Mouse (Mus musculus): ENCODE measurements at regions not wholly inside any gene's neighbourhood (a gene's known extent, or its start where the extent isn't known, plus 50 kb on each side); places are given as distances from the start of the nearest gene placed in this dataset.

- no peak for DNase-seq (ENCODE audit: low spot score in 2 of 2)
These were observed 67.1 kb upstream of the Parp11 start for GRCm38 (mm10) chr6:127379511-127379910.

GRCm38 (mm10) chr6:127381148-127381888 is 65.3 kb upstream of the Parp11 start:
- DNase-seq (ENCODE audit: low spot score in 2 of 2) = no peak

DNA sequence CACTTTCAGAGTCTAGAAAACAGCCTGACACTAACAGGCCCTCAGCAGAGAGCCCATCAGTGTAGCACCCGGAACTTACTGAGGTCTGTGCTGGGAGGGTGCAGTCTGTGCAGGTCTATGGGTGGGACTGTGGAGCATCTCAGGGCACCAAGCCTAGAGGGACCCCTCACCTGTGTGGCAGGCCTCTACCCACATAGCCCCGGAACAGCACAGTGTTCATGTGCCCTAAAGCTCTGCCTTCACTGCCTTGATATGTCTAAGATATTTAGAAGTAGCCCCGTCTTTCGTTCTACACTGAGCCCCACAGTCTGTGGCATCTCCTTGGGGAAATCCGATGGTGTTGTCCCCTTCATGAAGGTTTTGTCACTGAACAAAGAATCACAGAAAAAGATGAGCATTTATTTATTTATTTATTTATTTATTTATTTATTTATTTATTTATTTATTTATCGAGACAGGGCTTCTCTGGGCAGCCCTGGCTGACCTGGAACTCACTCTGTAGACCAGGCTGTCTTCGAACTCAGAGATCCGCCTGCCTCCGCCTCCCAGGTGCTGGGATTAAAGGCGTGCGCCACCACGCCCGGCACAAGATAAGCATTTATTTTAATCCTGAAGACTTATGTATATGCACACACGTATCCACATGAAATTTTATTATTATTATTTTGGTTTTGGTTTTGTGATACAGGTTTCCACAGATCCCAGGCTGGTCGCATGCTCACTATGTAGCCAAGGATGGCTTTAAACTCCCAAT is 55.2 kb upstream of the Parp11 start:
- no peak for DNase-seq (ENCODE audit: low spot score in 2 of 2)

- no peak for DNase-seq (ENCODE audit: low spot score in 2 of 2)
These were observed 54.4 kb upstream of the Parp11 start for GRCm38 (mm10) chr6:127392012-127392798.

DNA sequence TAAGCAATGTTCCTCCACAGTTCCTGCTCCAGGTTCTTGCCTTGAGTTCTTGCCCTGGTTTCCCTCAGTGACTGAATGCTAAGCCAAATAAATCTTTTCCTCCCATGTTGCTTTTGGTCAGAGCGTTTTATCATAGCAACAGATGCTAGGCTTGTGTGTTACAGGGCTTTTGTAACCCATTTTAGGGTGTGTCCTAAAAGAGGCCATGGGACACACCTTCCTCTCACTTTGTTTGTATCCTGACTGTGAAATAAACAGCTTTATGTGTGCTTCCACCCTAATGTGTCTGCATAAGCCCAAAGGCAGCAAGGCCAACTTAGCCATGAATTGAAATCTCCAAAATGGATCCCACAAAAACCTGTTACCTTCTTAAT is 53.9 kb upstream of the Parp11 start:
- no peak for DNase-seq (ENCODE audit: low spot score in 2 of 2)

DNA sequence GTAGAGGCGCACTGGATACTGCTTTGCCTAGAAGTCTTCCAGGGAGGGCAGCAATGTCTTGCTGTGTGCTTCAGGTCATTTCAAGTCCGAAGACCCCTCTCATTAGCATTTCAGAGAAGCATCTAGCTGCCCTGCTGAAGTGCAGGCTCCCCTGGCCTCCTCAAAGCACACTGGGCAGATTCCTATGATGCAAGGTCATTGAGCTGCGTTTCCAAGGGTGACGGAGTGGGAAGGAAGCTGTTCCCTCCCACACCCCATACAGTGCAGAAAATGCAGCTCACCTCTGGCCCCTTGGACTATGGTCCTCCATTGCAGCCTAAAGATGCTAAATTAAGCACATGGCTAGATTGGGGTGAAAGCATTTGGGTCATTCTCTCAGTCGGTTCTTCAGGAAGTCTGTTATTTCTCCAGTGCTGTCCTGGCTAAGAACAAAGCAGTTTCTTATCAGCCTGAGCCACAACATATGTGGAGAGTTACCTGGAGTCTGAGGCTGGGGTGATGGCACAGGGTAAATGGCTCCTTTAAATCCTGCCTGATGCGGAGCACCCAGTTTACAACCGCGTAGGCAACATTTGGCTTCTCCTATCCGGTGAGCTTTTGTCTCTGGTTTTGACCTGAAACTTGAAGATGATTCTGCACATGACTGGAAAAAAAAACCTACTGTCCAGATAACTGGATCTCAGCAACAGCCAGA is 52.6 kb upstream of the Parp11 start:
- DNase-seq (ENCODE audit: low spot score in 2 of 2) = no peak

Data from right cerebral cortex, postnatal 36 days (tissue).